Mouse (Mus musculus): ENCODE results near the gene Fbxw18. TPM values are rescaled to one million over a fixed set of nuclear protein-coding genes. Genes with fewer than 3 reads are reported as not detected.
"Not testable (repeated sequence)": the region's sequence is repeated elsewhere in the genome, so short reads cannot be mapped to it uniquely, and the experiment has no call there.

Gene Fbxw18
- polyA plus RNA-seq (2012; rRNA removed): not detected in 2 replicates

DNA sequence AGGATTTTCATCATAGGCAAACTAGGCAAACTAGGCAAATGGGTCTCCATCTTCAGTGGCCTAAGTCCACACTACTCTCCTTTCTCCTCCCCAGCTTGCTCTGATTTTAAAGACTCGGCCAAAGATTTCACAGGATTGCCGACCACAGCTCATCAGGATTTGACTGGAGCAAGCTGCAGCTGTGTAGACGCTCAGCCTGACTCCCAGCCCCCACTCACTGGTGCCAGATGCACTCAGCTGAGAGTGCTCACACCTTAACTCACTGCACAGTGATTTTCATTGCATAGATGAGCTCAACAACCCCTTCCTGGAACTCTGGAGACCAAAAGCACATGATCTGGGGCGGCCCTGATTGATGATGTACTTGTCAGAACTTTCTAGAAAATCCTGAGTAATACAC lies at the start of gene Fbxw18:
Fbxw18 (minus strand) TSS at position 101 of the 400 bp plus-strand sequence.
- 71% methylated on average over 4 of the region's 4 CpGs for WGBS
- H3K27me3 ChIP-seq (ENCODE audit: control insufficient read depth, insufficient read depth, low read length); H3K4me3 ChIP-seq (replicated peaks; ENCODE audit: insufficient read depth, low read depth, low read length); H3K27ac ChIP-seq (ENCODE audit: insufficient read depth, low read length); DNase-seq; H3K4me1 ChIP-seq (ENCODE audit: control insufficient read depth, insufficient read depth, low read length): not testable (repeated sequence)

GRCm38 (mm10) chr9:109745989-109746388 lies 43.5 kb upstream of the Fbxw18 start, which contains the start of gene Fbxw26:
Fbxw26 (minus strand) TSS chr9:109746089.
- not testable (repeated sequence) for H3K27me3 ChIP-seq (ENCODE audit: control insufficient read depth, insufficient read depth, low read length); H3K27ac ChIP-seq (ENCODE audit: insufficient read depth, low read length); H3K4me1 ChIP-seq (ENCODE audit: control insufficient read depth, insufficient read depth, low read length); DNase-seq; H3K4me3 ChIP-seq (replicated peaks; ENCODE audit: insufficient read depth, low read depth, low read length)
- 78% methylated on average over 3 of the region's 3 CpGs for WGBS

GRCm38 (mm10) chr9:109685299-109685698 lies 17.2 kb downstream of the Fbxw18 start:
- TF ChIP-seq CTCF (IDR thresholded peaks at IDR 0.05; ENCODE audit: borderline replicate concordance, insufficient read depth, low read depth, low read length): peak; percentile 55; the same call in 1 of the 2 replicates
- no peak for TF ChIP-seq POLR2A (IDR thresholded peaks at IDR 0.05; ENCODE audit: borderline replicate concordance, insufficient read depth, low read length)
- no peaks in the 10 kb centered on the region for H3K4me1 ChIP-seq (ENCODE audit: control insufficient read depth, insufficient read depth, low read length)
- WGBS: 7% methylated on average over 1 of the region's 1 CpGs
- no peak overlapping the region for H3K4me3 ChIP-seq (replicated peaks; ENCODE audit: insufficient read depth, low read depth, low read length)
- peak; percentile 8 to 20 for DNase-seq
- no peaks in the 10 kb centered on the region for H3K27me3 ChIP-seq (ENCODE audit: control insufficient read depth, insufficient read depth, low read length)
- H3K27ac ChIP-seq (ENCODE audit: insufficient read depth, low read length): no peak overlapping the region

- H3K4me1 ChIP-seq (ENCODE audit: control insufficient read depth, insufficient read depth, low read length); DNase-seq; H3K4me3 ChIP-seq (replicated peaks; ENCODE audit: insufficient read depth, low read depth, low read length); H3K27ac ChIP-seq (ENCODE audit: insufficient read depth, low read length); H3K27me3 ChIP-seq (ENCODE audit: control insufficient read depth, insufficient read depth, low read length): not testable (repeated sequence)
- 56% methylated on average over 2 of the region's 2 CpGs for WGBS
Measured at GRCm38 (mm10) chr9:109664552-109664951, 37.9 kb downstream of the Fbxw18 start, which contains the start of gene Fbxw25. Fbxw25 (minus strand) TSS chr9:109664652.

Other genes starting within 250 kb of the Fbxw18 start
- gene Fbxw19, start 206.8 kb downstream of the Fbxw18 start, polyA plus RNA-seq (2012; rRNA removed): not detected in 2 replicates
- gene Fbxw15, start 134.4 kb downstream of the Fbxw18 start, polyA plus RNA-seq (2012; rRNA removed): not detected in 2 replicates
- gene Fbxw24, start 76.6 kb downstream of the Fbxw18 start, polyA plus RNA-seq (2012; rRNA removed): not detected in 2 replicates
- gene Fbxw25, start 38.0 kb downstream of the Fbxw18 start, polyA plus RNA-seq (2012; rRNA removed): not detected in 2 replicates
- gene Fbxw26, start 43.4 kb upstream of the Fbxw18 start, polyA plus RNA-seq (2012; rRNA removed): not detected in 2 replicates
- 0.18 TPM in 1 of 2 replicates, not detected in the other for gene Fbxw27, start 88.0 kb upstream of the Fbxw18 start, polyA plus RNA-seq (2012; rRNA removed)
- 0.20 and 0.33 TPM in 2 replicates for gene Spink8, start 109.6 kb upstream of the Fbxw18 start, polyA plus RNA-seq (2012; rRNA removed)
- gene Nme6, start 130.0 kb upstream of the Fbxw18 start, polyA plus RNA-seq (2012; rRNA removed): 20.7 and 21.4 TPM in 2 replicates
- 0.78 and 1.5 TPM in 2 replicates for gene Camp, start 146.9 kb upstream of the Fbxw18 start, polyA plus RNA-seq (2012; rRNA removed)
- gene Cdc25a, start 172.9 kb upstream of the Fbxw18 start, polyA plus RNA-seq (2012; rRNA removed): 9.2 and 9.6 TPM in 2 replicates
- 559 and 576 TPM in 2 replicates for gene Map4, start 228.8 kb upstream of the Fbxw18 start, polyA plus RNA-seq (2012; rRNA removed)

All from cerebellum, adult 2 months (tissue).